Mouse (Mus musculus) 416B (cell line): ENCODE results near the gene Gm44503.

ENCODE experiments used
- DNase-seq: peaks from one replicate; pipeline ENCODE4 v3.0.0; 2011; ENCODE audit warnings: low read depth

Gene Gm44503

DNA sequence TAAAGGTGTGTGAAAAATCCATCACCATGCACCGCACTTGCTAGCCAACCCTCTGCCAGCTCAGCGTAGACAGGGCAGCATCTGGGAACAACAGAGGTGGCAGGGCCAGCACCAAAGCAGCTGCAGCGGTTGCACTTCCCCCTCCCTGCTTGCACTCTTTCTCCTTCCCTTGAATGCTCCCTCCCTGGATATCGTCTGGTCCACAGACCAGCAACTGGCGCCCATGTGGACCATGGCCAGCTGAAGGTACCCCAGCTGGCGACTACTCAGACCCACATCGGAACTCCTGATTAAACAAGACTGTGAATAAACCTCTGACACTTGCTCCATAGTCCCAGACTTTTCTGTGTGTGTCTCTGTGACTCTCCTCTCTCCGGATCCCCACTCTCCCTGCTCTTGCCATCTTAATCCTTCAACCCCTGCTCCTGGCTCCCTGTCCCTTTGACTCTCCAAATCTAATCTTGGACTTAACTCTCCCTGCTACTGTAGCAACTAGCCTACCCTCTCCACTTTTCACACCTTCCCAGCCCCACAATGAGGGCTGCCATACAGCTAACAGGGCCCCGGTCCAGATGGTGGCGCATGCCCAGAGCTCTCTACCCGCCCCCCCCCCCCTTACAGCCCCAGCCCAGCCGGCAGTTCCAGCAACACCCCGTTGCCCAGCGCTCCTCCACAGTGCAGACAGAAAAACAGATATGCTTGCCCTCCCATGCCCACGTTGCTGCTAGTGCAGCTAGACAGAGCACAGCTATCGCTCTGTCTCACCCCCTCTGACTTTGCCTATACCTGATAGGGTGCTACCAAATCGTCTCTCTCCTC, 67.4 kb downstream of the Gm44503 start:
- DNase-seq, result no peak

DNA sequence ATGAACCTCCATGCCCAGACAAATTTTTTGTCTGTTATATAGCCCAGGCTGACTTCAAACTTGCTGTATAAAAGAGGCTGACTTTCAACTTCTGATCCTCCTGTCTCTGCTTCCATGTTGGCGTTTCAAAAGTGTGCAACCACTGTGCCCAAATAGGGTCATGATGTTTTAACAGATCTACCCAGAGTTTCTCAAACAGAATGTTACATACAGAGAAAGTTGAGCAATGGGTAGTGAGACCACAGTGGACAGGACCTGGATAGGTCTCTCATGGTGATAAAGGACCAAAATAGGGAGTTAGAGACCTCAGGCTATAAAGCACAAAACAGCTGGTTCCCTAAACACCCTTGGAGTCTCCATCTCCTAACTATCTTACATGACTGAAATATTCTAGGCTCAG, 71.8 kb downstream of the Gm44503 start:
- peak; percentile 50 for DNase-seq

DNA sequence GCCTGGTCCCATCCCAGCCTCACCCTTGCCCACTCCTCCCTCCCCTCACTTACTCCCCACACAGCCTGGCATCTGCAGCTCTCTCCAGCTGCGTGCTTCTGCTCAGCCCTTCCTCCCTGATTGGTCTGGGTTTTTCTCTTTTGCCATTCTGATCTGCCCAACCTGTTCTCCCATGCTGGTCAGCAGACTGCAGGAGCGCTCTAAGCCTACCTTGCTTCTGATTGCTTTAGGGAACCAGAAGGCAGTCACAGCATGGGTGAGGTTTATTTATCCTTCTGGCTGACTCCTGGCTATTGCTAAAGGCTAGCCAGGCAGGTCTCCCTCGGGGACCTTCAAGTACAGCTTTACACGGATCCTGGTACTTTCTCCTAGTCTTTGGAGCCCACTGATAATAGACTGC, 72.8 kb downstream of the Gm44503 start:
- DNase-seq, result no peak

DNA sequence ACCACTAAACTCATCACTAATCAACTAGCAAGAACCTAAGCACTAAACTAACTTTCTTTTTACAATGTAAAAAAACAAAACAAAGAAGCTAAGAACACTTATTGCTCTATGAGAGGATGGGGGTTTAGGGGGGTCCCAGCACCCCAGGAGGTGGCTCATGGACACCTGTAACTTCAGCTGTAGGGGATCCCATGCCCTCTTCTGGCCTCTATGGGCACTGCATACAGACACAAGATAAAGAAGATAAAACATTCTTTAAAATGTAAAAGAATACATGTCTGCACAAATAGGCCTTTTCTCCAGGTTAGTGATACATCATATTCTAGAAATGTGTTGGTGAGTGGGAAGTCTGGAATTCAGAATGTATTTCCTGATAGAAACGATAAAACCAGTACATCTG, 74.8 kb downstream of the Gm44503 start:
- no peak for DNase-seq

DNA sequence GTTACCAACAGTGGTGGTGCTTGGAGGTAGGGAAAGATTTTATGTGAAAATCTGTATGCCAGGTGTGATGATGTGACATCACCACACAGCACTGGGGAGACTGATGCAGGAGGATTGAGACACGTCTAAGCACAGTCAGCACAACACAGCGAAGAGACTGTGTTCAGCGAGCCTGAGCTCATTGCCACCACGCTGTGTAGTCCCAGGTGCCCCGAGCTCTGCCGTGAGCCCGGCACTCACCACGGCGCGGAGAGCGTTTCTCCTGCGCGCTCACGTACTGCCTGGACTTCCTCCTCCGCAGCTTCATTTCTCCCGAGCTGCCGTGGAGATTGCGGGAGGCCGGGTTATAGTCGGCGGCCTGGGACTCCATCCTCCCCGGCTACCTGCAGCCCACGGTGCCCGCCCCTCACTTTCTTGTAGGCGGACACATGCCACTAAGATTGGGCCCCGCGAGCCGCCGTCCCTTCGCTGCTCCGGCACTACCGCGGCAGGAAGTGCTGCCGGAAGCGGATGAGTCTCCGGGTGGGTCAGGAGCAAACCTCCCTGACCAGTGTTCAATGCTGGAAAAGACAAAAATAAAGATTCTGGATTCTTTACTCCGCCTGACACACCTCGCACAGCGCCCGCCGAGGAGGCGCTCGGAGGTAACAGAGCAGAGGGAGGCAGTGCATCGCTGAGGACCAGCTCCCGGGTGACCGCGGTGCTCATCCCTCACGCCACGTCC, 80.7 kb downstream of the Gm44503 start:
- DNase-seq, result peak; percentile 90

DNA sequence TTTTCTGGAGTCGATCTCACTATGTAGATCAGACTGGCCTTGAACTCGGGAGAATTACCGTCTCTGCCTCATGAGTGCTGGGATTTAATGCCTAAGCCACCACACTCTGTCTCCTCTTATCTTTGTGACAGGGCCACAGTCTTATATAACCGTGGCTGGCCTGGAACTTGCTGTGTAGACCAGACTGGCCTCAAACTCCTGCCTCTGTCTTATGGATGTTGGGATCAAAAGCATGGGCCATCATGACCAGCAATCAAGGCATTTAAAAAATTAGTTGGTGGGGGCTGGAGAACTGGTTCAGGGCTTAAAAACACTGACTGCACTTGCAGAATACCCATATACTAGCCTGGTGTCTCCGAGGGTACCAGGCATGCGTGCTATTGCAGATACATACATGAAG, 81.4 kb downstream of the Gm44503 start, which contains the start of gene Pigb:
Gene Pigb (minus strand): TSS at position 299 of the 400 bp plus-strand sequence.
- DNase-seq, result no peak

DNA sequence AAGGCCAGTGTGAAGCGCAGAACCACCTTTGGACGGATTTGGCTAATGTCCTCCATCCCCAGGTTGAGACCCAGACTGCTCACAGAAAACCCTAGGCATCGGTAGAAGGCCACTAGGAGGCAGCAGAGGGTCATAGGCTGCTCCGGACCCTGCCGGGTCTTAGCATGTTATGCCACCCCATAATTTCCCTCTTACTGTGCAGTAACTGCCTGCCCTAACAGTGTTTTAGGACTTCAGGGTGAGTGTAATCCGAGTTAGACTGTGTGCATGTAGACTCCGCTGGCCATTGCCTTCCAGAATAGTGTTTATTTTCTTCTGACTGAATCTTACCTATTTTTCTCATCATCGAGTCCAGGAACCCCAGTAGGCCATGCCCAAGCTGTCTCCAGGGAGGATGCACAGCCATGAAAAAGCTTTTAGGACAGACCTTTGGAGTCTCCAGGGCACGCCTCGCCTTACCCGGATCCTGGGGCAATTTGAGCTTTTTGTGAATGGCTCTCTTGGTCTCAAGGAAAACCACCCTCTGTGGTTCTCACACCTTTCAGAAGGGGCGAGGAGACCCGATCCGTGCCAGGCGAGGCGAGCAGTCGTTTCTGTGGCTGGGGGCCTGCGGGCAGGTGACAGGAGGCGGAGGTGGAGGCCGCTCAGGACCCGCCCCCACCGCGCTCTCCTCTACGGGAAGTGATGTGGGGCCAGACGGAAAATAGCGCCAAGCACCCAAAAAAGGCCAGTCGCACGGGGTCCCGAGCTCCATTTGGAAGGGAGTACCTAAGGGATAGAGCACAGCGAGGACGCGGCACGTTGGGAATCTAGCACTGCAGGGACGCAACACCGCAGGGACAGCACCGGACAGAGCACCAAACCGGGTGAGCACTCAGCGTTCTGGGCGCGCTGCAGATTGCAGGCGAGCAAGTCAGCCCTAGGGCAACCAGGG, 85.8 kb downstream of the Gm44503 start, which contains the start of gene Rab27a:
Gene Rab27a (plus strand): TSS at position 709 of the 934 bp plus-strand sequence.
- peak; percentile 89 for DNase-seq

DNA sequence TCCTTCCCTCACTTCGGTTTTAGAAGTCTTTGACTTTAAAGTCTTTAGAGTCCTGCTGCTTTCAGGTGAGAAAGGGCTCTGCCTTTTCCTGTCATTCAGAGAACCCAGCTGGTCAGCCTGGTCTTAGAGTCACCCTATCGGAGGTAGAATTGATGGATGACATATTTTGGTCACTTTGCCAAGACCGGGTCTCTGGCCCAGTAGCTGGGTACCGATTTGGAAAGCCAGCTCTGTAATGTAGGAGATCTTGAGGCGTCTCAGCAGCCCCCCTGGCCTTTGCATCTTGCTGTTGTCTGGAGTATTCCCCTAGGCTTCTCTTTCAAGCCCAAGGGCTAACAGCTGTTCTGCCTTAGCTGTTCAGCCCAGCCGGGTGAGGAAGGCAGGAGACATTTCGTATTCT, 86.6 kb downstream of the Gm44503 start:
- DNase-seq, result peak; percentile 8

DNA sequence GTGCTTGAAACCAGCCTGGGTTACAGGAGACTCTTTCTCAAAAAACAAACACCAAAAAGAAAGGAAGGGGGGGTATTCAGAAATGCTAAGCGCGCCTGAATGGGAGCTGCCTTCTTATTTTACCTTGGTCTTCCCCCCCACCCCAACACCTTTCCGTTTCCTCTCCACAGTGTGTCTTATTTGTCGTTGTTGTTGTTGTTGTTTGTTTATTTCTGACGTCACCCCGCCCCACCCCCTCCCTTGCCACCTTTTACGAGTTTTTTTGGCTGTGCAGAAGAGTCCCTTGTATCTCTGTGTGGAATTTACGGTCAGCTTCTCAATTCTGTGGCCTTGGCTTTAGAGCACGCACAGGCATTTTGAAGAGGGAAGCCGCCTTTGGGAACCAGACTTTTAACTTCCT, 87.1 kb downstream of the Gm44503 start:
- DNase-seq, result no peak

DNA sequence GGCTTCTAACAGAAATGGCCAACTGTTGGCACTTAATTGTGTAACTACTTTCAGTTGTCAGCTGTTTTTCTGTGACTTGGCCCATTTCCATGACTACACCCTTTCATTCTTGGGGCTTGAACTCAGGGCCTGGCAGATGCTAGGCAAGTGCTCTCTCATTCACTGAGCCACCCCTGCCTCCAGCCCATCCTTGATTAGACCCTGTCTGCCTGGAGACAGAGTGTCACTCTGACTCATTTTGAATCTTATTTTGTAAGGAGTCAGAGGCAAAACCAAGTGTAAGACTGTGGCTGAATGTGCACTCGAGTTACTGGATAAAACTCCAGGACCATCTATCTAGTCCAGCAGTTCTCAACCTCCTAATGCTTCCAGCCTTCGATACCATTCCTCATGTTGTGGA, 89.3 kb downstream of the Gm44503 start:
- peak; percentile 32 for DNase-seq

DNA sequence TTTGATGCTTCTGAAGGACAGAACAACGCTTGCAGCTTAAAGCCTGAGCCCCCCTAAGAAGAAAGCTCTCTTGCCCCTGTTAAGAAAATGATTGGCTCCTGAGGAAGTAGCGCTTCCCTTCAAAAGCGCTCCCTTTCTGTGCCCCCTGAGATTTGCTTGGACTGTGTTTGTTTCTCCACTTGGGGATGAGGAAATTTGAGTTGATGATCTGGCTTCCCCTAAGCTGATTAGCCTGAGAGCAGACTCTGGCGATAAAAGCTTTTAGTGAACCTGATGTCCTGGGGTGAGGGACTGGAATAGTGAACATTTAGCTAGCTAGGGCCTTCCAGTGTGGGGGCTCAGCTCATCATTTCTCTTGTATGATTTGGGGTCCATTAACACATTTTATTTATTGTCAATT, 90.3 kb downstream of the Gm44503 start:
- no peak for DNase-seq

DNA sequence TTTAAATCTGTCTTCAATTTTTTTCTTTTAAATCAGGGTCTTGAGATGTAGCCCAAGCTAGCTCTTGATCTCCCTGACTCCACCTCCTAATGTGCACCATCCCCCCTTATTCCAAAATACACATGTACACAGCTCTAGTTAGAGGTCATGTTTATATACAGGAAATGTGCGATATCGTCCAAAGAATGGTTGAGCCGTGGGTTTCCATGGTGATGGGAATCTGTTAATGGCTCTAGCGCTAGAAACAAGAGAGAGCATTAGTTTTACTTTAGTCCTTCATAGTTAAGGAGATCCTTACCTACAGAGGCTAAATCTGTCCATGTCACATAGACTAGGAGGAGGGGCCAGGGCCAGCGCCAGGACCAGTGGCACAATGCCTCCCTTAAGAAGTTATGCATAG, 91.2 kb downstream of the Gm44503 start:
- DNase-seq, result no peak

DNA sequence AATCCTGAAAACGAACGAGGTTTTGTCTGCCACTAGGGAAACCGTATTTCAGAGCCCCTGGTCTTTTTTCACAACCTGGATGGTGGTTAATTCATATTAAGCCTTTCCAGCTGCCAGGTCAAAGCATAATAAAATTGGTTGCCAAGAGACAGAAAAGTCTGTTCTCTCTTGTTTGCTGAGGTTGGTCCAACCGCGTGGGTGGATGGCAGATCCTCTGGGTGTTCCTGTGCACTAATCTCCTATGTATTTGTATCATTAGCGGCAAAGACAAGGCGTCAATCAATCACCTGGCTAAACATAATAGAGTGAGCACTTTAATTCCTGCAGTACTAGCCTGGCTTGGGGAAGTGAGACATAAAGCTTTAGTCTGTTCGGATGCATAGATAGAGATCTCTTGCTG, 92.0 kb downstream of the Gm44503 start:
- DNase-seq, result no peak

DNA sequence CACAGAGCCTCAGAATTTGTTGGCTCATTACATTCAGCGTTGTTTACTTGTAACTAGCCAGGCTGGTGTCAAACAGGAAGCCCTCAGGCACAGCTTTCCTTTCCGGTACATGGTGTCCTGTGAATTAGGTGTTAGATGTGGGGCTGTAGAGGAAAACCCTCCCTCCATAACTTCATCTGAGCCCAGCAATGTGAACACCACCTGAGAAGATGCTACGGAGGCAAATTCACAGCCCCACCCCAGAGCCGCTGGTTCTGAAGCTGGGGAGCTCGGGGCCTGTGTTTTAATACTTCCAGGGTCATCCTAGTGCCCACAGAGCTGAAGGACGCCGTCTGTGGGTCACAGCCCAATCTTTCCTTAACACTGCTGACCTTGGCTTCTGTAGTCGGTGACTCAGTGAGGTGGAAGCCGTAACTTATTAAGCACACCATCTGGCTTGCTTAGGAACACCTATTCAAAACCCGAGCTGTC, 96.8 kb downstream of the Gm44503 start:
- DNase-seq, result no peak

DNA sequence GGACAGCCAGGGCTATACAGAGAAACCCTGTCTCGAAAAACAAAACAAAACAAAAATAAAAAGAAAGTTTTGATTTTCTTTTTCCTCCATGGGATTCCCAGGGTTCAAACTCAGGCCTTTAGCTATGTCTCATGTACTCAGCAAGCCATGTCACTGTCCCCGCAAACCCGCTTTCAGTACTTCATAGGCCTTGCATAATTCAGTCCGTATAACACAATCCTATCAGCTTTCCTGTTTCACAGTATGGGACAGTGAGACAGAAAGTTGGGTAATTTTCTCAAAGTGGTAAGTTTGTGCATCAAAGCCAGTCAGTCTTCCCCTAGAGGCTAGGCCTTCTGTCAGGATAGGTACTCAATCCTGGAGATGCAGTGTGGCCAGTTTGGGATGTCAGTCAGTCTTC, 100.6 kb downstream of the Gm44503 start:
- peak; percentile 47 for DNase-seq

DNA sequence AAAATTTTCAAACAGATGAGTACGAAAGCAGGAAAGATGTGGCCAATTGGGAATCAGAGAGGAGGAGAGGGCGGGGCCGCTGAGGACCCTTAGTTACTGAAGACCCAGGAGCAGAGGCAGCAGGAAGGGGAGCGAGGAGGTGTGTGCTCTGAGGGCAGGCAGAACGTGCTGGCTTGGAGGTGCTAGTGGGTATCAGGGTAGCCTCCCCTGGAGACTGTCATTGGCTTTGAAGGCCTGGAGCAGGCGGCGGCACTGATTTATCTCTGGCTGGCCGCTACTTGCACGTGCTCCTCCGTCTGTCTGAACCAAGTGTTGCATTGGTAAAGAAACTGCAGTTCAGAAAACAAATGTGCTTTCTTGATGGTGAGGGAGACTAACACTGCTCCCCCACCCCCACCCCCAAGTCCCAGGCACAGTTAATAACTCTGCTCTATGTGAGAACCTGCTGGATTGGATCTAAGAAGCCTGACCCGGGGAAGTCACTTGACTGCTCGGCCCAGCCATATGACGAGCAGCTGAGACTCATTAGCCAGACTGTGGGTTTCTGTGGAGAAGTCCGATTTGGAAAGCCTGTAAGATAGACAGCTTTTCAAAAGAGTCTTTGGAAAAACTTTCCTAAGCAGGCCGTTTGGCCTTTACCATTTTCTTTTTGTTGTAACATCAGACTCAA, 105.1 kb downstream of the Gm44503 start:
- DNase-seq, result no peak
